Mouse (Mus musculus) cortical plate, adult 2 months (tissue): ENCODE measurements at regions not wholly inside any gene's neighbourhood (a gene's known extent, or its start where the extent isn't known, plus 50 kb on each side); places are given as distances from the start of the nearest gene placed in this dataset.

Experiments
- H3K27ac ChIP-seq: fragments of 200-500 bp; 2 replicates; pipeline ENCODE4 v1.5.1; 2012; ENCODE audit warnings: low read length, control low read depth, inconsistent platforms; ENCODE audit not compliant: insufficient read depth
- H3K4me1 ChIP-seq: fragments of 200-500 bp; 2 replicates; pipeline ENCODE4 v1.6.1; 2011; ENCODE audit warnings: low read length; ENCODE audit not compliant: control insufficient read depth, insufficient read depth
- H3K4me3 ChIP-seq: fragments of 200-500 bp; 2 replicates; pipeline ENCODE4 v1.5.1; 2011; ENCODE audit warnings: mild to moderate bottlenecking, low read length, control low read depth; ENCODE audit not compliant: insufficient read depth
- CTCF ChIP-seq: fragments of 200-500 bp; IDR thresholded peaks from 2 replicates; pipeline ENCODE4 v1.5.1; 2011; ENCODE audit warnings: mild to moderate bottlenecking, control low read depth, low read length; ENCODE audit not compliant: insufficient read depth; ENCODE audit errors: extremely low read depth
- POLR2A ChIP-seq: fragments of 200-500 bp; IDR thresholded peaks from 2 replicates; pipeline ENCODE4 v1.6.1; 2011; ENCODE audit warnings: mild to moderate bottlenecking, low read length, control low read depth; ENCODE audit not compliant: insufficient read depth; ENCODE audit errors: extremely low read depth

- H3K4me3 ChIP-seq, result no peak overlapping the region
- no peaks in the 10 kb centered on the region for H3K4me1 ChIP-seq
- H3K27ac ChIP-seq, result no peak overlapping the region
- TF ChIP-seq CTCF, result no peak
- TF ChIP-seq POLR2A, result no peak
Observed at GRCm38 (mm10) chr9:61805971-61806370, 108.4 kb downstream of the Rplp1 start.

GRCm38 (mm10) chr9:61803555-61803954 lies 110.8 kb downstream of the Rplp1 start:
- H3K4me1 ChIP-seq, result 0 out of 2 replicates have a peak, but pooled peaks cover under 1% of the 10 kb centered on the region
- no peak overlapping the region for H3K27ac ChIP-seq
- H3K4me3 ChIP-seq, result no peak overlapping the region
- TF ChIP-seq CTCF (no peak), POLR2A (no peak)

- Histone ChIP-seq H3K27ac (no peak overlapping the region), H3K4me1 (0 out of 2 replicates have a peak, but pooled peaks cover 2% of the 10 kb centered on the region), H3K4me3 (no peak overlapping the region)
- TF ChIP-seq CTCF (no peak), POLR2A (no peak)
Observed at GRCm38 (mm10) chr9:61802694-61803093, 111.6 kb downstream of the Rplp1 start.

GRCm38 (mm10) chr9:61799535-61799934 lies 114.8 kb downstream of the Rplp1 start:
- H3K4me3 ChIP-seq, result no peak overlapping the region
- no peak for TF ChIP-seq POLR2A
- TF ChIP-seq CTCF, result no peak
- H3K27ac ChIP-seq, result no peak overlapping the region
- 0 out of 2 replicates have a peak, but pooled peaks cover 2% of the 10 kb centered on the region for H3K4me1 ChIP-seq

DNA sequence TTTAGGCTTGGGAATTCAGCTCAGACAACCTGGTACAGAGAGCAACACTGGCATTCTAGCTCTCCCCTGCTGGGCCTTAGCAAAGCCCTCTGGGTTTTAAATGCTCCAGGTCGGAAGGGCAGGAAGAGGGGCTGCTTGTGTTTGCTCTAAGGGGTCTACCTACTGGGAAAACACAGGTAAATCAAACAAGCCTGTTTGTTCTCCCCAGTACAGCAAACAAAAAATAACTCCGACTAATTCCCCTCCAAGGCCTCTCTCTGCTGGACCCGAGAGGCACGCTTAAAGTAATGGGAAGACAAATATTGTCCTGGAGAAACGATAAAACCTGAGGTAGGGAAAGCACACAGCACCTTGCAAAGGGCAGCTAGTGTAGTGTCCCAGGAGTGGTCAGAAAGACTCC lies 118.4 kb downstream of the Rplp1 start:
- TF ChIP-seq CTCF (no peak), POLR2A (no peak)
- no peak overlapping the region for H3K27ac ChIP-seq
- H3K4me3 ChIP-seq, result no peak overlapping the region
- H3K4me1 ChIP-seq, result 0 out of 2 replicates have a peak, but pooled peaks cover 2% of the 10 kb centered on the region

- H3K4me3 ChIP-seq, result no peak overlapping the region
- no peak overlapping the region for H3K27ac ChIP-seq
- TF ChIP-seq CTCF, result no peak
- no peak for TF ChIP-seq POLR2A
- H3K4me1 ChIP-seq, result no peaks in the 10 kb centered on the region; the same call in 1 of the 2 replicates
Observed at GRCm38 (mm10) chr9:61791435-61792064, 122.8 kb downstream of the Rplp1 start.

- no peaks in the 10 kb centered on the region; the same call in 1 of the 2 replicates for H3K4me1 ChIP-seq
- no peak overlapping the region for H3K27ac ChIP-seq
- TF ChIP-seq POLR2A (no peak), CTCF (no peak)
- H3K4me3 ChIP-seq, result no peak overlapping the region
Observed at GRCm38 (mm10) chr9:61790849-61791248, 123.5 kb downstream of the Rplp1 start.

GRCm38 (mm10) chr9:61789066-61789897 lies 125.1 kb downstream of the Rplp1 start:
- TF ChIP-seq CTCF (no peak), POLR2A (no peak)
- Histone ChIP-seq H3K4me3 (no peak overlapping the region), H3K27ac (no peak overlapping the region), H3K4me1 (no peaks in the 10 kb centered on the region; the same call in 1 of the 2 replicates)

DNA sequence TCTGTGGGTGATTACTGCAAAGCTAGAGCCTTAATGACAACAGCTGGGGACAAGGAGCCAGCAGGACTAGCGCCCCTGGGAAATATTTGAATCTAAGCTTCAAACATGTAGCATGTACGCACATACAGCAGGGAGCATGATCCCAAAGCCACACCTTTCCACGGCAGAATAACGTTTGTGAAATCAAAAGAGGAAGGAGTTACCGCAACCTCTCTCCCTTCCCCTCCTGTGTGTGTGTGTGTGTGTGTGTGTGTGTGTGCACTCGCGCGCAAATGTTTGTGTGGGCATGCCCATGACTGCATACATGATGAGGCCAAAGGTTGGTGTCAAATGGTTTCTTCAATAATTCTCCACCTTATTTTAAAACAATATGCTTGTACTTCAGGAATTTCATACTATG lies 132.9 kb downstream of the Rplp1 start:
- Histone ChIP-seq H3K4me1 (no peaks in the 10 kb centered on the region), H3K4me3 (no peak overlapping the region), H3K27ac (no peak overlapping the region)
- TF ChIP-seq CTCF, result no peak
- TF ChIP-seq POLR2A, result no peak
